Mouse (Mus musculus) kidney, adult 2 months (tissue): ENCODE data around the gene Rab33b. TPM values are rescaled to one million over a fixed set of nuclear protein-coding genes. Genes with fewer than 3 reads are reported as not detected.
A peak's percentile ranks its signal among the peaks of the same experiment; 100 is the strongest.

Experiments used
- DNase-seq: peaks from one replicate; pipeline ENCODE4 v3.0.0; 2021
- H3K27ac ChIP-seq: fragments of 200-500 bp; 2 replicates; pipeline ENCODE4 v1.5.1; 2012; ENCODE audit warnings: low read depth, low read length, control low read depth, inconsistent platforms; ENCODE audit not compliant: insufficient read depth
- H3K27me3 ChIP-seq: fragments of 200-500 bp; replicated peaks from 2 replicates; pipeline ENCODE4 v1.6.1; 2012; ENCODE audit warnings: mild to moderate bottlenecking, moderate library complexity, low read length, inconsistent platforms; ENCODE audit not compliant: control insufficient read depth, insufficient read depth
- H3K36me3 ChIP-seq: fragments of 200-500 bp; 2 replicates; pipeline ENCODE4 v1.6.1; 2012; ENCODE audit warnings: mild to moderate bottlenecking, moderate library complexity, low read length, inconsistent platforms; ENCODE audit not compliant: control insufficient read depth, insufficient read depth
- H3K4me1 ChIP-seq: fragments of 200-500 bp; 2 replicates; pipeline ENCODE4 v1.6.1; 2011; ENCODE audit warnings: low read length; ENCODE audit not compliant: control insufficient read depth, insufficient read depth
- H3K4me3 ChIP-seq: fragments of 200-500 bp; 2 replicates; pipeline ENCODE4 v1.5.1; 2011; ENCODE audit warnings: mild to moderate bottlenecking, low read depth, low read length, control low read depth; ENCODE audit not compliant: insufficient read depth
- CTCF ChIP-seq: fragments of 200-500 bp; conservative IDR thresholded peaks from 2 replicates; pipeline ENCODE4 v1.5.1; 2011; ENCODE audit warnings: low read depth, mild to moderate bottlenecking, control low read depth, low read length, moderate library complexity, mixed read lengths; ENCODE audit not compliant: insufficient read depth, insufficient read length
- POLR2A ChIP-seq: fragments of 200-500 bp; IDR thresholded peaks from one replicate; pipeline ENCODE4 v1.6.1; 2011; ENCODE audit warnings: low read depth, low read length, control low read depth
- WGBS: fragments of 180-500 bp; shearing (Covaris S2); methylation state at CpG from one replicate; pipeline ENCODE4 v1.1.7; 2018; 5-methylcytosine and 5-hydroxymethylcytosine counted together
- polyA plus RNA-seq: library from polyadenylated mRNA; depleted of rRNA; stranded (reverse); fragments of >200 nt; gene quantifications from 2 replicates; pipeline ENCODE4 v1.2.3, GENCODE M21; 2012

Gene Rab33b
- polyA plus RNA-seq, 1 experiment = 7.7 TPM

- 88% methylated on average over 13 of the region's 13 CpGs for WGBS
- H3K27ac ChIP-seq = no peak overlapping the region
- DNase-seq = no peak
- H3K4me3 ChIP-seq = no peak overlapping the region
- no peaks in the 10 kb centered on the region; the same call in 1 of the 2 replicates for H3K36me3 ChIP-seq
- H3K4me1 ChIP-seq = no peaks in the 10 kb centered on the region; the same call in 1 of the 2 replicates
- no peaks in the 10 kb centered on the region for H3K27me3 ChIP-seq
- no peak for TF ChIP-seq CTCF
- no peak for TF ChIP-seq POLR2A
These were observed 43.2 kb downstream of the Rab33b start for GRCm38 (mm10) chr3:51526891-51527290.

- WGBS = 42% methylated on average over 13 of the region's 13 CpGs
- Histone ChIP-seq H3K4me3 (no peak overlapping the region), H3K27ac (peak overlapping the region; percentile 53), H3K27me3 (no peaks in the 10 kb centered on the region), H3K4me1 (peaks cover 4% of the 10 kb centered on the region; the same call in 1 of the 2 replicates), H3K36me3 (no peaks in the 10 kb centered on the region; the same call in 1 of the 2 replicates)
- DNase-seq = peak; percentile 66
- TF ChIP-seq CTCF (no peak), POLR2A (no peak)
These were observed 48.0 kb downstream of the Rab33b start for GRCm38 (mm10) chr3:51531473-51532281.

- DNase-seq = no peak
- H3K27ac ChIP-seq = peak overlapping the region; percentile 53
- H3K27me3 ChIP-seq = no peaks in the 10 kb centered on the region
- peaks cover 4% of the 10 kb centered on the region; the same call in 1 of the 2 replicates for H3K4me1 ChIP-seq
- no peak for TF ChIP-seq CTCF
- TF ChIP-seq POLR2A = no peak
- H3K36me3 ChIP-seq = no peaks in the 10 kb centered on the region; the same call in 1 of the 2 replicates
- WGBS = 37% methylated on average over 5 of the region's 5 CpGs
- no peak overlapping the region for H3K4me3 ChIP-seq
These were observed 48.5 kb downstream of the Rab33b start for GRCm38 (mm10) chr3:51532282-51532620.

- H3K27ac ChIP-seq = no peak overlapping the region
- no peak for DNase-seq
- TF ChIP-seq CTCF = no peak
- no peak for TF ChIP-seq POLR2A
- no peaks in the 10 kb centered on the region for H3K27me3 ChIP-seq
- H3K36me3 ChIP-seq = no peaks in the 10 kb centered on the region; the same call in 1 of the 2 replicates
- WGBS = 76% methylated on average over 5 of the region's 5 CpGs
- peaks cover 4% of the 10 kb centered on the region; the same call in 1 of the 2 replicates for H3K4me1 ChIP-seq
- no peak overlapping the region for H3K4me3 ChIP-seq
These were observed 49.9 kb downstream of the Rab33b start for GRCm38 (mm10) chr3:51533573-51533972.

- Histone ChIP-seq H3K4me3 (no peak overlapping the region), H3K27ac (no peak overlapping the region), H3K4me1 (peaks cover 4% of the 10 kb centered on the region; the same call in 1 of the 2 replicates), H3K27me3 (no peaks in the 10 kb centered on the region), H3K36me3 (no peaks in the 10 kb centered on the region; the same call in 1 of the 2 replicates)
- WGBS = 83% methylated on average over 9 of the region's 9 CpGs
- TF ChIP-seq CTCF (no peak), POLR2A (no peak)
- no peak for DNase-seq
These were observed 50.3 kb downstream of the Rab33b start for GRCm38 (mm10) chr3:51534013-51534412.

- WGBS = 58% methylated on average over 15 of the region's 15 CpGs
- Histone ChIP-seq H3K4me3 (no peak overlapping the region), H3K27ac (no peak overlapping the region), H3K36me3 (no peaks in the 10 kb centered on the region; the same call in 1 of the 2 replicates), H3K4me1 (no peaks in the 10 kb centered on the region), H3K27me3 (no peaks in the 10 kb centered on the region)
- DNase-seq = peak; percentile 69
- TF ChIP-seq POLR2A (no peak), CTCF (peak; percentile 88)
These were observed 56.1 kb downstream of the Rab33b start for GRCm38 (mm10) chr3:51539567-51540408.
